Mouse (Mus musculus): ENCODE data around the gene Zfp987. TPM values are rescaled to one million over a fixed set of nuclear protein-coding genes. Genes with fewer than 3 reads are reported as not detected.
"Not testable (repeated sequence)": the region's sequence is repeated elsewhere in the genome, so short reads cannot be mapped to it uniquely, and the experiment has no call there.

Zfp987 gene
- polyA plus RNA-seq, 1 experiment from 2014 or later = 0.10 TPM

DNA sequence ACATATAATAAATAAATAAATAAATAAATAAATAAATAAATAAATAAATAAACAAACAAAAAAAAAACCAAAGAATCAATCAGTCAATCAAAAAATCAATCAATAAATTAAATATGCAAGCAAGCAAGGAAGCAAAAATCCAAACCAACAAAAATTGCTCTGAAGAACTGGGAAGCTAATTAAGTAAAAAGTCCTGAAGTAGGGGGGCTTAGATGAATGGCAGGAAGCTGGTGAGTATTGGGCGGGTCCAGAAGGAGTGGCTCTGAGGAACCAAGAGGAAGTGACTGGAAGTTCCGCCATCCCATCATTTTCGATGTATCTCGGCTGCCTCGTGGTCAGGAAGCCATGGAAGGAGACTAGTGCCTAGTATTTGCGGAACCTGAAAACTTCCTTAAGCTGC is 59.4 kb downstream of the Zfp987 start, which contains the start of gene Zfp600:
Gene Zfp600, plus strand, starts transcription at position 301 of the 400 bp plus-strand sequence.
- H3K36me3 ChIP-seq (replicated peaks; ENCODE audit: control insufficient read depth, insufficient read depth, low read depth, low read length); H3K4me1 ChIP-seq (ENCODE audit: control insufficient read depth, insufficient read depth, low read length); H3K4me2 ChIP-seq (ENCODE audit: low read depth, low read length); DNase-seq (ENCODE audit: low spot score); H3K4me3 ChIP-seq (ENCODE audit: low read depth, low read length); H3K9me3 ChIP-seq (replicated peaks; ENCODE audit: control insufficient read depth, low read length); H3K9ac ChIP-seq (replicated peaks; ENCODE audit: low read length); ATAC-seq (replicated peaks; ENCODE audit: insufficient number of reproducible peaks, low FRiP score, low TSS enrichment, low read depth); H3K27ac ChIP-seq (replicated peaks; ENCODE audit: low read depth, low read length); H3K27me3 ChIP-seq (ENCODE audit: control insufficient read depth, insufficient read depth, low read length): not testable (repeated sequence)
- WGBS = no CpG with 5 or more reads among the region's 6 CpGs

DNA sequence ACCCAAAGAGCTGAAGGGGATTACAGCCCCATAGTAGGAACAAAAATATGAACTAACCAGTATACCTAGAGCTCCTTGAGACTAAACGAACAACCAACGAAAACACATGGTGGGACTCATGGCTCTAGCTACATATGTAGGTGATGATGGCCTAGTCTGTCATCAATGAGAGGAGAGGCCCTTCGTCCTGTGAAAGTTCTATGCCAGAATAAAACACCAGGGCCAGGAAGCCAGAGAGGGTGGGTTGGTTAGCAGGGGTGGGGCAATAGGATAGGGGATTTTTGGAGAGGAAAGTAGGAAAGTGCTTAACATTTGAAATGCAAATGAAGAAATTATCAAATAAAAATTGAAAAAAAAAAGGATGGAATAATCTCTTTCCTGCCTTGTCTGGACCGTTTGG is 65.8 kb downstream of the Zfp987 start:
- 86% methylated on average over 2 of the region's 4 CpGs for WGBS
- not testable (repeated sequence) for H3K4me2 ChIP-seq (ENCODE audit: low read depth, low read length); H3K9me3 ChIP-seq (replicated peaks; ENCODE audit: control insufficient read depth, low read length); DNase-seq (ENCODE audit: low spot score); H3K27me3 ChIP-seq (ENCODE audit: control insufficient read depth, insufficient read depth, low read length); H3K4me3 ChIP-seq (ENCODE audit: low read depth, low read length); H3K27ac ChIP-seq (replicated peaks; ENCODE audit: low read depth, low read length); H3K4me1 ChIP-seq (ENCODE audit: control insufficient read depth, insufficient read depth, low read length); H3K36me3 ChIP-seq (replicated peaks; ENCODE audit: control insufficient read depth, insufficient read depth, low read depth, low read length); H3K9ac ChIP-seq (replicated peaks; ENCODE audit: low read length); ATAC-seq (replicated peaks; ENCODE audit: insufficient number of reproducible peaks, low FRiP score, low TSS enrichment, low read depth)

DNA sequence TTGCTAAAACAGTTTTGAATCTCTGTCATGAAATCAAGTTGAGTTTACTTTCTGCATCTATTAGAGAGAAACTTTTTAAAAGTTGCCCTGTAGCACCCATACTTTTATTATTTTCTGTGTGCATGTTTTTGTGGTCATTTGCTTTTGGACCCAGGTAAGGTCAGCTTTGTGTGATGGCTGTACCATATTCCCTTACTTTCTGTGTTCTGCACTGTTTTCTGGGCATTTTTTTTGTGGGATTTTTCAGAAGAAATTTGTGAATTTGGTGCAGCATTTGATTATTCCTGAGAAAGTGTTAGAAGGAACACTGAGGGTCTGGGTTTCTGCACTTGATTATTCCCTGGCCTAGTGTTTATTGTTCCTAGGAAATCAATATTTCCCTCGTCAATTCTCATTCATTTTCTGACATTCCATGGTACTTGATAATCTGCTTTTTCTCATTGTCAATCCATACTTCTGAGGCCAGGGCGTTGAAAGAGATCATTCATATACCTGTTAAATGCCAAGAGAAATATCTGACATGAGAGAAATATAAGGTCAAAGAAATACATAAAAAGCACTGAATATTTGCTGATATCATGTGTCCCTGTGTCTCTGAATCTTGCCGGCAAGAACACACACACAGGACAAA is 70.2 kb downstream of the Zfp987 start:
- not testable (repeated sequence) for H3K4me3 ChIP-seq (ENCODE audit: low read depth, low read length); H3K9ac ChIP-seq (replicated peaks; ENCODE audit: low read length); H3K27me3 ChIP-seq (ENCODE audit: control insufficient read depth, insufficient read depth, low read length); H3K27ac ChIP-seq (replicated peaks; ENCODE audit: low read depth, low read length); H3K4me2 ChIP-seq (ENCODE audit: low read depth, low read length); DNase-seq (ENCODE audit: low spot score); H3K9me3 ChIP-seq (replicated peaks; ENCODE audit: control insufficient read depth, low read length); H3K4me1 ChIP-seq (ENCODE audit: control insufficient read depth, insufficient read depth, low read length); H3K36me3 ChIP-seq (replicated peaks; ENCODE audit: control insufficient read depth, insufficient read depth, low read depth, low read length)
- ATAC-seq (replicated peaks; ENCODE audit: insufficient number of reproducible peaks, low FRiP score, low TSS enrichment, low read depth) = 0 out of 2 replicates have a peak, but pooled peaks have one; percentile 63
- WGBS = 76% methylated on average over 3 of the region's 3 CpGs

DNA sequence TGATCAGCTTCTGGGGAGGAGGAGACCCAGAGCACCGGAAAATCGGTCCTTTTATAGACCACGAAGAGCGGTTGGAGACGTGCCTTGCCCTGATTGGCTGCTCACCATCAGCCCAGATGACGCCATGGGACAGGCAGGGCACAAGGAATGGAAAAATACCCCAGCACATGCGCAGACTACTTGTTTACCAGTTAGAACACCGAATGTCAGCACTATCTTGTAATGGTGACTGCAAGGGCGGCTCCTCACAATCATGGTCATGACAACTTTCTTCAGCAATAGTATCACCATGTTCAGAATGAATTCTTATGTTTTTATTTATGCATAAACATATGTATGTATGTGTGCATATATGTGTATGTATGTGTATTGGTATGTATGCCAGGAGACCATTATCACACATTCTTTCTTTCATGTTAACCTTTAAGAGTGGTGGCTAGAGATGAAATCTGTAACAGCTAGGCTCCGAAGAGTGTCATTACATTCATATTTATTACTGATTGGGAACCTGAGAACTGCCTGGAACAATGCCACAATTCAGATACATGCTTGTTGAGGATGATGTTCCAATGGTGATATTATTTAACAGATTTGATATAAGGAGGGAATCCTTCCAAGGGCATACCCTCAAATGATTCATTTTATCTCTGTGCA is 70.9 kb downstream of the Zfp987 start:
- peak; percentile 79; the same call in 1 of the 2 replicates for ATAC-seq (replicated peaks; ENCODE audit: insufficient number of reproducible peaks, low FRiP score, low TSS enrichment, low read depth)
- not testable (repeated sequence) for H3K27ac ChIP-seq (replicated peaks; ENCODE audit: low read depth, low read length); DNase-seq (ENCODE audit: low spot score); H3K27me3 ChIP-seq (ENCODE audit: control insufficient read depth, insufficient read depth, low read length); H3K9me3 ChIP-seq (replicated peaks; ENCODE audit: control insufficient read depth, low read length); H3K4me1 ChIP-seq (ENCODE audit: control insufficient read depth, insufficient read depth, low read length); H3K9ac ChIP-seq (replicated peaks; ENCODE audit: low read length); H3K4me3 ChIP-seq (ENCODE audit: low read depth, low read length); H3K36me3 ChIP-seq (replicated peaks; ENCODE audit: control insufficient read depth, insufficient read depth, low read depth, low read length); H3K4me2 ChIP-seq (ENCODE audit: low read depth, low read length)
- 82% methylated on average over 10 of the region's 10 CpGs for WGBS

DNA sequence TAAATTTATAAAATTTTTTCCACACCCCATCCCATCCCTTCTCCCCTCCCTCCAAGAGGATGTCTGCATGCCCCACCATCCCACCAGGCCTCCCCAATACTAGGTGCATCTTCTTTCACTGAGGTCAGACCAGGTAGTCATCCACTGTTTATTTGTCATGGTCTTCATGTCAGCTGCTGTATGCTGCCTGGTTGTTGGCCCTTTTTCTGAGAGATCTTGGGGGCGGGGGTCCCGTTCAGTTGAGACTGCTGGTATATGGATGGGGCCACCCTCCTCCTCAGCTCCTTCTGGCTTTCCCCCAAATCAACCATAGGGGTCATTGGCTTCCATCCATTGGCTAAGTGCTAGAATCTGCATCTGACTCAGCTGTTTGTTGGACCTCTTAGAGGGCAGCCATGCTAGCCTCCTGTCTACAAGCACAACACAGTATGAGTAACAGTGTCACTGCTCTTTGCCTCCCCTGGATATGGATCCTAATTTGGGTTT is 71.7 kb downstream of the Zfp987 start:
- H3K27ac ChIP-seq (replicated peaks; ENCODE audit: low read depth, low read length); H3K4me2 ChIP-seq (ENCODE audit: low read depth, low read length); H3K9me3 ChIP-seq (replicated peaks; ENCODE audit: control insufficient read depth, low read length); DNase-seq (ENCODE audit: low spot score); H3K9ac ChIP-seq (replicated peaks; ENCODE audit: low read length); H3K4me3 ChIP-seq (ENCODE audit: low read depth, low read length); H3K27me3 ChIP-seq (ENCODE audit: control insufficient read depth, insufficient read depth, low read length); H3K4me1 ChIP-seq (ENCODE audit: control insufficient read depth, insufficient read depth, low read length); H3K36me3 ChIP-seq (replicated peaks; ENCODE audit: control insufficient read depth, insufficient read depth, low read depth, low read length): not testable (repeated sequence)
- ATAC-seq (replicated peaks; ENCODE audit: insufficient number of reproducible peaks, low FRiP score, low TSS enrichment, low read depth) = peak; percentile 81
- no CpG with 5 or more reads among the region's 2 CpGs for WGBS

DNA sequence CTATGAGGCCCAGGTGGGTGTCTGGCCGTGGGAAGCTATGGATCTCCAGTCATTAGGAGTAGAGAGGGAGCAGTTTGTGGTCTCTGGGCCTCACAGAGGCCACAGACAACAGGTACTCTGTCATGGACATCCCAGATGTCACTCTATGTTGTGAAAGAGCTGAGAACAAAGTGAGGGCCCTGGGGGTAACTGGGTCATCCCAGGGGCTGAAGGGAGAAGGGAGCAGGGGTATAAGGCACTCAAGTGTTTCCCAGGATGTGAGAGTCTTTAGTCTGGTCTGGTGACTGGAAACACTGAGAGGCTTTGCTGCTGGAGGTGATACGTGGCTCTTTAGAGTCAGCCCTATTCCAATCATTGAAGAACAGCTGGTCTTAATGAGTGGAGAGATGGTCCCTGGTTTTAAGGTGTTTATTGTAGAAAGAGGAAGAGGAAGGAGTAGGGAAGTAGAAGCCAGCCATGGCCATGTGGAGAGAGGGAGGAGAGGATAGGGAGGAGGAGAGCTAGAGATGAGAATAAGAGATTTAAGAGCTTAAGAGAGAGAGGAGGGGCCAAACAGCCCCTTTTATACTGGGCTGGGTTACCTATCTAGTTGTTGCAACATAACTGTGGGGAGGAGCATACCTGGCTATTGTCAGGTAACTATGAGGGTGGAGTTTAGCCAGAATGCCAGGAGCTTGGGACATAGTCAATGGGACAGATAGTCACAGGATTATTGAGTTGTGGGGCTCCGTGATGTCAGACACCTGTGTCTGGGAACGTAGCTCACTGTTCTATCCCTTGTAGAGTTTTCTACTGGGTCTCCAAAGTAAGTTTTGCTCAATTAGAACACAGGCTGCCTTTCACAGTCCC is 76.5 kb downstream of the Zfp987 start:
- DNase-seq (ENCODE audit: low spot score); H3K9me3 ChIP-seq (replicated peaks; ENCODE audit: control insufficient read depth, low read length); H3K4me3 ChIP-seq (ENCODE audit: low read depth, low read length); H3K27me3 ChIP-seq (ENCODE audit: control insufficient read depth, insufficient read depth, low read length); H3K27ac ChIP-seq (replicated peaks; ENCODE audit: low read depth, low read length); H3K4me1 ChIP-seq (ENCODE audit: control insufficient read depth, insufficient read depth, low read length); H3K36me3 ChIP-seq (replicated peaks; ENCODE audit: control insufficient read depth, insufficient read depth, low read depth, low read length); H3K9ac ChIP-seq (replicated peaks; ENCODE audit: low read length); H3K4me2 ChIP-seq (ENCODE audit: low read depth, low read length): not testable (repeated sequence)
- WGBS = 68% methylated on average over 3 of the region's 4 CpGs
- ATAC-seq (replicated peaks; ENCODE audit: insufficient number of reproducible peaks, low FRiP score, low TSS enrichment, low read depth) = 0 out of 2 replicates have a peak, but pooled peaks have one; percentile 76
